Mouse (Mus musculus) cerebellum, adult (tissue): ENCODE results near the gene Slc35c1.
"Not testable (repeated sequence)": the region's sequence is repeated elsewhere in the genome, so short reads cannot be mapped to it uniquely, and the experiment has no call there.

Experiments used
- ATAC-seq: cut with Nextera tagmentation; 2 replicates; pipeline ENCODE4 v1.9.2; 2017; ENCODE audit warnings: mild to moderate bottlenecking, moderate library complexity, mixed read lengths; ENCODE audit not compliant: insufficient number of reproducible peaks, low FRiP score, low TSS enrichment

The Slc35c1 gene

GRCm38 (mm10) chr2:92477672-92478312 is 17.5 kb upstream of the Slc35c1 start:
- no peak for ATAC-seq

GRCm38 (mm10) chr2:92476580-92476979 is 16.2 kb upstream of the Slc35c1 start:
- ATAC-seq = not testable (repeated sequence)

- ATAC-seq = no peak
These were observed 15.4 kb upstream of the Slc35c1 start for GRCm38 (mm10) chr2:92475711-92476110.

DNA sequence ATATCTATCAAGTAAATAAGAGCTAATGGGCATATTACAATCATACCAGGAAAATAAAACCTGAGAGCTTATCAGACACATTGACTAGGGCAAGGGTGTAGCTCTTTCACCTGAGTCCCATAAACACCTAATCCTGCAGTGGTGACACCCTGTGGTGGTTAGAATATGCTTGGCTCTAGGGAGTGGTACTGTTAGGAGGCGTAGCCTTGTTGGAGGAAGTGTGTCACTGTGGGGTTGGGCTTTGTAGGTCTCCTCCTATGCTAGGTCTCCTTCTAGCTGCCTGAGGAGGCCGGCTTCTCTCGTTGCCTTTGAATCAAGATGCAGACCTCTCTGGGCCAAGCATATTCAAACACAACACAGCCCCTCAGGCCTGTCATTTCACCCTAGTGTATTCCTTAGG is 14.6 kb upstream of the Slc35c1 start:
- no peak for ATAC-seq

GRCm38 (mm10) chr2:92471886-92472670 is 11.7 kb upstream of the Slc35c1 start:
- no peak for ATAC-seq

GRCm38 (mm10) chr2:92464690-92465089 is 4.4 kb upstream of the Slc35c1 start:
- no peak for ATAC-seq

GRCm38 (mm10) chr2:92461215-92461614 is 877 bp upstream of the Slc35c1 start:
- no peak for ATAC-seq

- ATAC-seq = peak; percentile 83
These were observed 1.0 kb downstream of the Slc35c1 start for GRCm38 (mm10) chr2:92459141-92459920.

DNA sequence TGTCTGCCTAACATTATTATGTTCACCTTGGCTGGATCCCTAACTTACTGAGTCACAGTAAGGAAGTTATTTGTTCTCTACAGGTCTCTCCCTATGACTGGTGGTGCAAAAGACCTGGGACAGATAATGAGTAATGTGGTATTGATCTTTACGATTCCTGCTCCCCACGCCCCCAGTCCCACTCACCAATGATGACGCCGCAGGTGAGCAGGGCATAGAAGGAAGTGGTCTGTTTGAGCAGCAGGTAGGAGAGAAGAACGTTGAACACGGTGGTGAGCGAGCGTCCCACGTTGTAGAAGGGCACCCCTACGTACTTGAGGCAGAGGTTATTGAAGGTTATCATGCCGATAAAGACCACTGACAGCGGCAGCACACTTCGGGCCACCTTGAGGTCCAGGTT is 1.9 kb downstream of the Slc35c1 start:
- no peak for ATAC-seq

- no peak for ATAC-seq
These were observed 3.3 kb downstream of the Slc35c1 start for GRCm38 (mm10) chr2:92456970-92457530.

- ATAC-seq = no peak
These were observed 4.6 kb downstream of the Slc35c1 start for GRCm38 (mm10) chr2:92455704-92456103.

- no peak for ATAC-seq
These were observed 6.2 kb downstream of the Slc35c1 start for GRCm38 (mm10) chr2:92454166-92454565.

GRCm38 (mm10) chr2:92451126-92451525 is 9.2 kb downstream of the Slc35c1 start:
- ATAC-seq = no peak

DNA sequence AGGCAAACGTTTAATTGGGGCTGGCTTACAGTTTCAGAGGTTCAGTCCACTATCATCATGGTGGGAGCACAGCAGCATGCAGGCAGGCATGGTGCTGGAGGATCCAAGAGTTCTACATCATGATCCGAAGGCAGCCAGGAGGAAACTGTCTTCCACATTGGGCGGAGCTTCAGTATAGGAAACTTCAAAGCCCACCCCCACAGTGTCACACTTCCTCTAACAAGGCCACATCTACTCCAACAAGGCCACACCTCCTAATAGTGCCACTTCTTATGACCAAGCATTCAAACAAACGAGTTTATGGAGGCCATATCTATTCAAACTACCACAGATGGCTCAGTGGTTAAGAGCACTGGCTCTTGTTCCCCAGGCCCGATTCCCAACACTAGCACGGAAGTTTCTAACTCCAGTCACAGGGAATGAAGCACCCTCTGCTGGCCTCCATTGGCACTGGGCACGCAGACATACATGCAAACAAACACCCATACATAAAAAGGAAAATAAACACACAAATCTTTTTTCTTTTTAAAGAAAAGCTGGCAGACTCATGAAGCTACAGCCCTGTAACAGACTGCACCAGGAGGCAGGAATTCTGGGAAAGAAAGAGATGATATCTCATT is 13.1 kb downstream of the Slc35c1 start:
- ATAC-seq = no peak

- peak; percentile 27; the same call in 1 of the 2 replicates for ATAC-seq
These were observed 13.7 kb downstream of the Slc35c1 start for GRCm38 (mm10) chr2:92446656-92447055.

DNA sequence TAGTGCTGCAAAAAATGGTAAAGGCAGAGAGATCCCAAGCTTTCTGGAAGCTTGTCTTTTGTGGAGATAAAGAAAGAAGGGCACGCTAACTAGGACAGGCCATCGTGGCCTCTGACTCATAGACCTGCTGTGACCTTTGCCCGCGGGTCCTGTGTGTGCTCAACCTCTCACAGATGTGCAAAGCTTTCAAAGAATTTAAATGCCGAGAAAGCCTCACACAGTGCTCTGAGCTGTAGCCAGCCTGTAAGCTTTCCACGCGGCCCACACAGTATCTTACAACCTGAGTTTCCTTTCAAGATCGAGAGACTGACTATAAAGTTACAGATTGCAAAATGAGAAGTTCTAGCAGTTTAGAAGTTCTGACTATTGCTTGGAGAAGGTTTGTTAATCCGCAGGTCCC is 14.4 kb downstream of the Slc35c1 start:
- no peak for ATAC-seq

DNA sequence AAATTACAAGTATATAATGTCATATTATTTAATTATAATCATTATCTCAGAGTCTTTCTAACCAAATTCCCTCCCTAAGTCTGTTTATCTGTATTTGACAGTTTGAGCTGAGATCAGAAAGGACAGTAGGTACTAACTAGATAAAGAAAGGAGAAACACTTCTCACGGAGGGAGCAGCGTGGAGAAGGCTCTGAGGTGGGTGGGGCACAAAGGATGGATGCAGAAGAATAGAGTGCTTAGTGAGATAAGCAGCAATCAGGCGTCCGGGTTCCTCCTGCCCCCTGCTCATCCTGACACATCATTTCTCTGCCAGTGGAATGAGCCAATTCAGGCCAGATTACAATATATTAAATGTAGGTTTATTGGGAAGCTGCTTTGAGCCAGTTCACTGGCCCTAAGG is 16.0 kb downstream of the Slc35c1 start:
- no peak for ATAC-seq

- ATAC-seq = no peak
These were observed 17.0 kb downstream of the Slc35c1 start for GRCm38 (mm10) chr2:92443313-92443712.

DNA sequence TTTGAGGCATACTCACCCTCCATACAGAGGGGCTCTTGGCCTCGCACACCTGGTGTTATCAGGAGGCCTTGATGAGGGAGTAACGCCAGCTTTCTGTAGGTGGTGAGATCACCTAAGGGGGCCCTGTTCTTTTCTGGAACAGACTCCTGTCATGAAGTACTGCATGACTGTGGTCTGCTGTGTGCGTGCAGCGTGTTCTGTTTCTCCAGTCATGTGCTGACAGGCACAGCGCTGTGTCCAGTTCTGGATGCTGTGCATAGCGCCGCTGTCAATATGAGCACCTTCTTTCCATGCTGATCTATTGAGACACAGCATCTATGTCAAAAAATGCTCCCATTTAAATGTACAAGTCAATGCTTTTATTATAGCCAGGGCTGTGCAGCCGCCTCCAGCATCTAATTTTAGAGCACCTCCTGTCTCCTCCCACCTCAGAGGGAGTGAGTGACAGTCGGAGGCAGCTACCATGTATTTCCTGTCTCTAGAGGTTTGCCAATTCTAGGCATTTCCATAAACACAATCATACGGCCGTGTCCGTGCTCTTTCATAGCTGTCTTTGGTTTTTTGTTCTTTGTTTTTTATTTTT is 17.8 kb downstream of the Slc35c1 start:
- ATAC-seq = 0 out of 2 replicates have a peak, but pooled peaks have one; percentile 33

DNA sequence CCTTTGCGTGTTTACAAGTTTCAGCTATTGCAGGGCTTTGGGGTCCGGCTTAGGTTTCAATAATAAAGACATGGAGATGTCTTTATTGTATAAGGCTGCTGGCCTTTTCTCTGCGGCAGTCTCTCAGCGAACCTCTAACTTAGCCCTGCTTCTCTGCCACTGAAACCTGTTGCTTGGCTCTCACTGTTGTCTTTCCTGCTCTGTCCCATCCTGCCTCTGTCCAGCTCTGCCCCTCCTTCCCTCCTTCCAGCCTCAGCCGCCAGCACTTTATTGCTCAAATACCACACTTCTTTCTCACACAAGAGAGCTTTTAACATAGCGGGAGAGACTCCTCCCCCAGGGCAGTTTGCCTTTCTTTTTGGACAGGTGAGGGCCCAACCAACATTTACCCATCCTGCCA is 19.9 kb downstream of the Slc35c1 start:
- ATAC-seq = no peak
